Mouse (Mus musculus): Measurements from ENCODE around the gene Best2.
A peak's percentile ranks its signal among the peaks of the same experiment; 100 is the strongest.

The Best2 gene

DNA sequence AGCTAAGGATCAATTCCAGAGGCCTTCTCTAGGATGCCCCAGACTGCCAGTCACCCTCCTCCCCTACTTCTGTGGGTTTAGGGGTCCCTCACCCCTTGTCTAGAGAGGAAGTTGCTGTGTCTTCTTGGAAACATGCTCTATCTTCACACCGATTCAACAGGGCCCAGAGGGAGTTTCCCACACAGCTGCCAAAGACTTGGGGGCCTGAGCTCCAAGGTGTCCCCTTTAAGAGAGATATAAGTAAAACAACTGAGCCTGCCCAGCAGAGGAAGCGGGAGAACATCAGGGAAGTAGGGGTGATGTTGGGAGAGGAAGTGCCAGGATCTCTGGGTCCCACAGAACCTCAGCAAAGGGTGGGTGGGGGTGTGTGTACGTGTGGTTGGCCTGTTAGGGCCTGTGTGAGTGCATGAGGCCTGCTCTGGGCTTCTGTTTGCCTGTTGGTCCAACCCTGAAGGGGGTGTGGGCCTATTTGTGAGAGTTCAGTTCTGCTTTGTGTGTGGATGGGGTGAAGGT is 31.8 kb downstream of the Best2 start:
- no peak for DNase-seq (ENCODE audit: low spot score in 2 of 2)

- DNase-seq (ENCODE audit: low spot score in 2 of 2) = no peak
Observed at GRCm38 (mm10) chr8:84981644-84982498, 32.5 kb downstream of the Best2 start.

DNA sequence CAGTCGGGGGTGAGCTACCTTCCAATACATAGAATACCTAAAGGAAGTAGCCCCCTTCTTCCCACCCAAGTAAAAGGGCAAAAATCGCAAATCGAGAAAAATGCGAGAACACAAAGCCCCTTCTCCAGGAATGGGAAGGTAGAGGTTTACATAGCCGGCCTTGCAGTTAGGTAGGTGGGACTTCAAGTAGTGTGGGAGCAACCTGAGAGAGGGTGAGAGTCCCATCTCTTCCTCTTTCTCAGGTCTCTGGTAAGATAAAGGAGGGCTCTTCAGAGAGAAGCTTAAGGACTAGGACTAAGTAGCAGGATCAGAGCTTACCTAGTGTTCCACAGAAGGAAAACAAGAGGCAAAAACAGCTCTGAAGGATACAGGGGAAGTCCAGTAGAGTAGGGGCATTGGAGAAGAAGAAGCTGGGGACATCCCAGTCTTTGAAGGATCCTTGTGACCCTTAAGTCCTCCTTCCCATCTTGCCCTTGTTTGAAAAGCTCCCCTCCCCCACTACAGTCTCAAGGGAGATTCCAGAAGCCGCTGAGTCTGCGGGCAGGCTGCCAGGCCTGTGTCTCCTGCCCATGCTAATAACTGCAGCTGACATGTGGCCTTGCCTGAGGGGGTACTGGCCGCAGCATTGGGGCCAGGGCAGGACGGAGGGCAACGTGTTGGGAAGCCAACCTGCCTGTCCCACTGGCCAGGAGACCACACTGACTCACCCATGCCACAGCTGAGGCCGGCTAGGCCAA is 33.5 kb downstream of the Best2 start:
- peak; percentile 73 to 76 for DNase-seq (ENCODE audit: low spot score in 2 of 2)

DNA sequence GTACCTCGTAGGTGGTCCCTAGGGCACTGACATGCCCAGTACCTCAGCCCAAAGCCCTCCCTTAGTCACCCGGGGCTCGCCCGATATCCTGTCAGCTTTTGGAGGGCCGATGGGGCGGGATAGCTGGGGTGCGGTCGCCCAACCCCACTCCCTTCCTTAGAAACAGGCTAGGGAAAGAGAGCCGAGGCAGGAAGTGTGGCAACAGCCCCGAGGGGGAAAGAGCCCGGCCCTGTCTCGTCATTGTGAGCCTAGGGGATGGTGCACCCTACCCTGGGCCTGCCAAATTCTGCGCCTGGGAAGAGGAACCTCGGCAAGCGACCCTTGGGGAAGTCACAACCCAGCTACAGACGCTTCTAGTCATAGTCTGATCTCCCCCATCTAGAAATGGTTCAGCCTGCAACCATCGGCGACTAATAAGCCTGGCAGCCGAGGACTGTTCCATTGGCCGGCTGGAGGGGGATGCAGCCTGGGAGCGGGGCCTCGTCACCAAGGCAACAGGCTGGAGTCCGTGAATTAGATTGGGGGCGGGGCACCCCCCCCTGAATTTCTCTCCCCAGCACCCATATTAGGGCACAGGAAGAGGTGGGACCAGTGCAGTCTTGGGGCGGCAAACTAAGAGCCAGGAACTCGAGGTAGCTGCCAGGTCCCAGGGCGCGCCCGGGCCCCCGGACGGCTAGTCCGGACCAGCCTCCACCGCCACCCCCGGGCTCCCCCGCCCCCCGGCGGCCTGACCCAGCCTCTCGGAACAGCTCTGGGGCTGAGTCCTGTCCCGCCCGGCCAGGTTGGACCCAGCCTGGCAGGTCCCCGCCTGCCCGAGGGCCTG is 34.5 kb downstream of the Best2 start:
- DNase-seq (ENCODE audit: low spot score in 2 of 2) = peak; percentile 92

- peak; percentile 92 to 93 for DNase-seq (ENCODE audit: low spot score in 2 of 2)
Observed at GRCm38 (mm10) chr8:84978248-84978940, 35.9 kb downstream of the Best2 start, which contains the start of gene Junb. Gene Junb, minus strand, starts transcription at chr8:84978718.

DNA sequence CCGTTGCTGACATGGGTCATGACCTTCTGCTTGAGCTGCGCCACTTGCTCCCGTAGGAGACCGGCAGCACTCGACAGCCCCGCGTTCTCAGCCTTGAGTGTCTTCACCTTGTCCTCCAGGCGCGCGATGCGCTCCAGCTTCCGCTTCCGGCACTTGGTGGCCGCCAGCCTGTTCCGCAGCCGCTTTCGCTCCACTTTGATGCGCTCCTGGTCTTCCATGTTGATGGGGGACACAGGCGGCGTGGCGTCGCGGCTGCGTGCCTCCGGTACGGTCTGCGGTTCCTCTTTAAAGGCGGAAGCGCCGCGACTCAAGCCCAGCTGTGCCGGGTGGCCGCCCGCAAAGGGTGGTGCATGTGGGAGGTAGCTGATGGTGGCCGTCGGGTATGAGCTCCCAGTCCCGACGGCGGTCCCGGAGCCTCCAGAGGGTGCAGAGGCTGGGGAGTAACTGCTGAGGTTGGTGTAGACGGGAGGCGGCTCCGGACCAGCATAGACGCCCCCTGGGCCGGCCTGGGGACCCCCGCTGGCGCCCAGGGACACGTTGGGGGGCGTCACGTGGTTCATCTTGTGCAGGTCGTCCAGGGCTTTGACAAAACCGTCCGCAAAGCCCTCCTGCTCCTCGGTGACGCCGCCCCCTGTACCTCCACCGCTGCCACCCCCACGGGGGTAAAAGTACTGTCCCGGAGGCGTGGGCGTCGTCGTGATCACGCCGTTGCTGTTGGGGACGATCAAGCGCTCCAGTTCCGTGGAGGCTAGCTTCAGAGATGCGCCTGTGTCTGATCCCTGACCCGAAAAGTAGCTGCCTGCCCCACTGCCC is 36.7 kb downstream of the Best2 start:
- DNase-seq (ENCODE audit: low spot score in 2 of 2) = peak in 1 of 2 experiments; percentile 51

- no peak for DNase-seq (ENCODE audit: low spot score in 2 of 2)
Observed at GRCm38 (mm10) chr8:84976763-84977434, 37.4 kb downstream of the Best2 start.

- DNase-seq (ENCODE audit: low spot score in 2 of 2) = peak; percentile 92 to 94
Observed at GRCm38 (mm10) chr8:84976031-84976762, 38.1 kb downstream of the Best2 start.

DNA sequence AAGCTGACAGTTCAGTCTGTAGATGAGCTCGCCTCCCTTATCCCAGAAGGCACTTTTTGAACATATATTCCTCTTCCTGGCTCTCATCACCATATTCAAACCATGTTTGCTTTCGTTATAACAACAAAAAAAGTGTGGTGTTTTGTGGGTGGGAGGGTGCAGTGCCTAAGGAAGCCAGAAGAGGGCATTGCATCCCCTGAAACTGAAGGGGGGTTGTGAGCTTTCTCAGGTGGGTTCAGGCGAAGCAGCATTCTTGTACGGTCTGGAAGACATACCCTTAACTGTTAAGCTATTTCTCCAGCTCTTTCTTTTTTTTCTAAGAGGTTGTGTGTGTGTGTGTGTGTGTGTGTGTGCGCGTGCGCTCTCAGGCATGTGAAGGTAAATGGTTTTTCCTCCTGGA is 38.9 kb downstream of the Best2 start:
- DNase-seq (ENCODE audit: low spot score in 2 of 2) = peak; percentile 60 to 76

DNA sequence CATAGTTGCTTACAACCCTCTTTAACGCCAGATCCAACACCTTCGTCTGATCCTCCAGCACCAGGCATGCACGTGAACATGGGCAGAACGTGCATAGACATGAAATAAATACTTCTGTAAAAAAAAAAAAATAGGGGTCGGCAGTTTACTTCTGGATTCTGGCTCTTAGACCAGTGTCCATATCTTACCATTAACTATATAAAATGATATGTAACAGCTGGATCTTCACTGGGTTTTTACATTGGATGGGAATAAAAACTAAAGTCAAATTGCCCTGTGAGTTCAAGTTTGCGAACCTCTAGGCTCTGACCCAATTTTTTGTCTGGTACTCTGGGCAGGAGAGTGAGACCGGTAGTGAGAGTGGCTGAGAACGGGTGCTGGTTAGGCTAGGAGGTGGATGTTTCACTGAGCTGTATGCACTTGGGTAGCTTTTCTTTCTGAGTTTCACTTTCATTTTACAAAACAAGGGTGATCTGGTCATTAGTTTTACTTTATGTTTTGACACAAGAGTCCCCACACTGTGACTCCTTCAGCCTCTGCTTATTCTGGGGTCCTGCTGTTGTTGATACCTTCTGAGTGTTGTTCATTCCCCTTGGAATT is 39.7 kb downstream of the Best2 start:
- no peak for DNase-seq (ENCODE audit: low spot score in 2 of 2)

DNA sequence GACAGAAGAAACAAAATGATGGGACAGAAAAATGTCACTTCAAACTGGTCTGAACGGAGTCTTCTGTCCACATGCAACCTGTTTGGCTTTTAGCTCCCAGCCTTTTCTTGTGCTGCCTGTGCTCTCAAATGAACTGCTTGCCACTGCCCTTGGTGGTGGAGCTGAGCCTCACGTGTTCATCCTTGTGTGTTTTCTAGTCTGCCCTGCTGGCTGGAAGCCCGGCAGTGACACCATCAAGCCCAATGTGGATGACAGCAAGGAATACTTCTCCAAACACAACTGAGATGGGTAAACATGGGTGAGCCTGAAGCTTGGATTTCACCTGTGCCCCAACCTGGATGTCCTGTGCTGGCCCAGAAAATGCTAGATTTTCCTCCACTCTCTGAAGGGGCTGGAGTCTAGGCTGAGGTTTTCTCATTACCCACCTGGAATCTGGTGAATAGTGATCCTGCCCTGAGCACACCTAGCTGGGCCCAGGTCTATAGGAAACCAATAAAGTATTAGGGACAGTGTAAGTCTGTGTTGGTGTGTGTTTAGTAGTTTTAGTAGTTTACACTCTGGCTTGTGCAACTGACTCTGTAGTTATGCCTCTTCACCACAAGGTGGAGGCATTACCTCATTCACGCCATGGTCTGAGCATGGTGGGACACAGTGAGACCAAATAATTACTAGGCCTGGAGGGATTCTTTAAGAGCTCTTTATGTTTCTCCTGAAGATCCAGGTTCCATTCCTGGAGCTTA is 40.4 kb downstream of the Best2 start:
- no peak for DNase-seq (ENCODE audit: low spot score in 2 of 2)

GRCm38 (mm10) chr8:84973079-84973478 is 41.3 kb downstream of the Best2 start:
- DNase-seq (ENCODE audit: low spot score in 2 of 2) = no peak

GRCm38 (mm10) chr8:84970913-84971312 is 43.4 kb downstream of the Best2 start:
- DNase-seq (ENCODE audit: low spot score in 2 of 2) = no peak

GRCm38 (mm10) chr8:84970135-84970790 is 44.1 kb downstream of the Best2 start:
- DNase-seq (ENCODE audit: low spot score in 2 of 2) = no peak

DNA sequence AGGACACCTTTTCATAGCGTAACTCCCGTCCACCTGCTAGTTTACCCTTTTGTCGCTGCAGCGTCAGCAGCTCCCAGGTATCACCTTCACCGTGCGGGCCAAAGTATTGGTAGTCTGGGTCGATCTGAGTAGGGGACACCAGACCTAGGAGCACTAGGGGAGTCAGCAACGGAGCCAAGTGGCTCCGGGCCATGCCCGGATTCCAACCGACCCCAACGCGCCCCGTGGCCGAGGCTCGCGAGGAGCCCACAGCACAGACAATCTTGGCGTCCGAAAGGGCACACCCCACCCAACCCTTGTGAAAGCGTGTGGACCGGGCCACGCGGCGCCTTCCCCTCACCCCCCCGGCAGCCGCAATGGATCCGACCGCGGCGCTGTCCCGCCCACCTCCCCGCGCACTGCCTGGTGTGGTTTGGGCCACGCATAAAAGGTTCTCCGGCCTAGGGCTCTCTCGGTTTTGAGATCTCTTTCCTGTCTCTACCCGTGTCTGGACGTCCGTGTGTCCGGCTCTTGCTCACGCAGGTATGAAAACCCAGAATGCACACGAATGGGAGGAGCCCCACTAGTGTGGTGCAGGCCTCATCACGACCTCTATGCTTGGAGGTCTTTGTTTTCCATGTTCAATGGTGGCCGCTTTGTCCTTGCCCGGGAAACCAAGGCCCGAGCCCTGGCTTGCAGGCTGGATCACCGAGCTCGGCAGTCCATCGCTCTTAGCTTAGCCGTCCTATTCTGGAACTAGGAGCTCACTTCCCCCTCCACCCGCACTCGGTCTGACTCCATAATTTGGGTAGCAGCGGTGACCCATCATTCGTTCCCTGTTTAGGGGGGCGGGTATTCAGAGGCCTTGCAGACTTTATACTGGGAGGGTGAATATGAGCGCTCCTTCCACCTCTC is 44.8 kb downstream of the Best2 start, which contains the start of the genes Gm49661, Prdx2 and Rnaseh2a:
Gene Gm49661, minus strand, starts transcription at position 193 of the 894 bp plus-strand sequence.
Gene Prdx2, plus strand, starts transcription at position 347 of the 894 bp plus-strand sequence.
Gene Rnaseh2a, minus strand, starts transcription at position 527 of the 894 bp plus-strand sequence.
- peak; percentile 72 to 78 for DNase-seq (ENCODE audit: low spot score in 2 of 2)

DNA sequence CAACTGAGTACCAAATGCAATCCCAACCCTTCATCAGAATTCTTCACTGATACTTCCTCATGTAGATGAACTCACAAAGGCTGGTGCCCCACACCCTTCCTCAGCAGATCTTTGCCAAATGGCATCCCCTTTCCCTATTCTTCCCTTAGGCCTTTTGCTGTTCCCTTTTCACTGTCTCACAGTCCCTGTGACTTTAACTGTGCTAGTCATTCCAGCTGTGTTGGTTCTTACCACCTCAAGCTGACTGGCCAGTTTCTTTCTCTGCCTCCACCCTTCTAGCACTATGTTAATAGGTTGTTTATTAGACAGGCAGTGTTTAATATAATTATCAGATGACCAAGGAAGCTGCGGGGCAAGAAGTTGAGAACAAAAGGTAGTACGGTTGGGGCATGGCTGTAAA is 45.7 kb downstream of the Best2 start:
- DNase-seq (ENCODE audit: low spot score in 2 of 2) = no peak

Measured in urinary bladder, postnatal 4 days (tissue).